Mouse (Mus musculus): ENCODE results near the gene Sox4.

DNA sequence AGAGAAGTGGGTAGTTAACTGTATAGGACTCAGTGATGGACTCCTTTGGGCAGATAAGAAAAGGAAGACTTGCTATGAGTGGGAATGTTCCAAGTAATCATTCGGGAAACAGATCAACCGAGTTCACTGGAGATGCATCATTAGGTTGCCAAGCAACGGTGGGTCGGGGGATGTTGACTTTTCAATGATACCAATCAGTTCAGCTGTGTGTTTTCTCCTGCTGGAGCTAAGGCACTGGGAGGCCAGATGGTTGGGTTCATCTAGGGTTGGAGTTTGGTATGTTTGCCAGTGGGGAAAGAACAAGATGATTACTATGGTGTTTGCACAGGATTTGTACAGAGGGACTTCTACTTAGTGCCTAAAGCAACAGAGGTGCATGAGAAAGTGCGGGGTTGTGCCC lies 21.1 kb upstream of the Sox4 start:
- TF ChIP-seq POLR2A (IDR thresholded peaks at IDR 0.05; ENCODE audit: insufficient read length, low read depth) (no peak), TCF3 (IDR thresholded peaks at IDR 0.05; ENCODE audit: insufficient read length, low read depth) (no peak), MAX (IDR thresholded peaks at IDR 0.05; ENCODE audit: low read depth) (no peak), SRF (IDR thresholded peaks at IDR 0.05; ENCODE audit: control insufficient read depth, insufficient read length, low read depth) (no peak), POLR2AphosphoS2 (IDR thresholded peaks at IDR 0.05; ENCODE audit: insufficient read length, low read depth) (no peak), MYOG (IDR thresholded peaks at IDR 0.05; ENCODE audit: control insufficient read depth in 1 of 3, insufficient read depth in 1 of 3, insufficient read length in 2 of 3, low read depth in 2 of 3) (no peak), USF1 (IDR thresholded peaks at IDR 0.05; ENCODE audit: low read depth) (no peak), E2F4 (IDR thresholded peaks at IDR 0.05; ENCODE audit: insufficient read depth) (no peak), TCF12 (IDR thresholded peaks at IDR 0.05; ENCODE audit: insufficient read depth, poor library complexity, severe bottlenecking) (no peak), CEBPB (IDR thresholded peaks at IDR 0.05; ENCODE audit: insufficient read depth, poor library complexity, severe bottlenecking) (no peak)
